ENCODE assay signal across 8 mouse cellular contexts in genomic region chr14:67608262-67608661, GRCm38 (mm10).
A peak's percentile ranks its signal among the peaks of the same experiment; 100 is the strongest.
DNase-seq lines count a peak whose midpoint lies in the region; ATAC-seq lines count a peak whose summit lies in the region.

No protein-coding gene starts in this region.

- peak; percentile 18 for DNase-seq in brain, adult 2 months (ENCODE audit: low read depth, low spot score)
- peak; percentile 23 for DNase-seq in lung, postnatal 10 days
- no peak for DNase-seq in frontal cortex, postnatal 36 days (ENCODE audit: low spot score in 2 of 2)
- no peak for DNase-seq in layer of hippocampus, adult 11-12 months (ENCODE audit: low spot score)
- DNase-seq in frontal cortex, adult 2 months (ENCODE audit: extremely low spot score in 1 of 2, low spot score in 1 of 2) = no peak
- no peak for DNase-seq in right cerebral cortex, postnatal 10 days (ENCODE audit: low spot score in 2 of 2)

- ATAC-seq in embryonic facial prominence, embryonic 13.5 days (ENCODE audit: insufficient number of reproducible peaks, insufficient read depth, low FRiP score, low TSS enrichment, low read depth) = no peak
- ATAC-seq in kidney, embryonic 14.5 days (ENCODE audit: low FRiP score, low TSS enrichment) = peak; percentile 16; the same call in 1 of the 2 replicates

- 22% methylated on average over 20 of the region's 20 CpGs for WGBS in embryonic facial prominence, embryonic 13.5 days
- WGBS in kidney, embryonic 14.5 days = 18% methylated on average over 20 of the region's 20 CpGs

- H3K4me2 ChIP-seq in embryonic facial prominence, embryonic 13.5 days = peak overlapping the region; percentile 54
- peak overlapping the region; percentile 45 for H3K4me2 ChIP-seq in kidney, embryonic 14.5 days (replicated peaks; ENCODE audit: low read depth, low read length)

- H3K9me3 ChIP-seq in embryonic facial prominence, embryonic 13.5 days = no peaks in the 10 kb centered on the region
- H3K9me3 ChIP-seq in kidney, embryonic 14.5 days (ENCODE audit: control insufficient read depth, low read length) = no peaks in the 10 kb centered on the region

- no peaks in the 10 kb centered on the region for H3K36me3 ChIP-seq in embryonic facial prominence, embryonic 13.5 days
- no peaks in the 10 kb centered on the region for H3K36me3 ChIP-seq in kidney, embryonic 14.5 days (ENCODE audit: control insufficient read depth, insufficient read depth, low read length)

- peaks cover 27% of the 10 kb centered on the region for H3K4me1 ChIP-seq in embryonic facial prominence, embryonic 13.5 days
- 0 out of 2 replicates have a peak, but pooled peaks cover 9% of the 10 kb centered on the region for H3K4me1 ChIP-seq in kidney, embryonic 14.5 days (ENCODE audit: control insufficient read depth, insufficient read depth, low read length)

- peaks cover 64% of the 10 kb centered on the region for H3K27me3 ChIP-seq in embryonic facial prominence, embryonic 13.5 days
- no peaks in the 10 kb centered on the region; the same call in 1 of the 2 replicates for H3K27me3 ChIP-seq in kidney, embryonic 14.5 days (ENCODE audit: control insufficient read depth, insufficient read depth, low read length)

- peak overlapping the region; percentile 18 for H3K4me3 ChIP-seq in embryonic facial prominence, embryonic 13.5 days
- peak overlapping the region; percentile 18; the same call in 1 of the 2 replicates for H3K4me3 ChIP-seq in kidney, embryonic 14.5 days (ENCODE audit: low read length)

- H3K9ac ChIP-seq in embryonic facial prominence, embryonic 13.5 days = no peak overlapping the region
- no peak overlapping the region; the same call in 1 of the 2 replicates for H3K9ac ChIP-seq in kidney, embryonic 14.5 days (ENCODE audit: low read depth, low read length)

- no peak overlapping the region for H3K27ac ChIP-seq in embryonic facial prominence, embryonic 13.5 days
- no peak overlapping the region for H3K27ac ChIP-seq in kidney, embryonic 14.5 days (ENCODE audit: low read depth, low read length)

Comparison
In these comparisons a context has a peak if more than half of its experiments do, and no peak if none do; other contexts are left out.
1. DNase-seq: peak in brain, adult 2 months (single experiment) and lung, postnatal 10 days (single experiment); none in frontal cortex, postnatal 36 days (0 of 2), layer of hippocampus, adult 11-12 months (single experiment), frontal cortex, adult 2 months (0 of 2) and right cerebral cortex, postnatal 10 days (0 of 2).